Mouse (Mus musculus): ENCODE results near the gene Pou3f1. TPM values are rescaled to one million over a fixed set of nuclear protein-coding genes. Genes with fewer than 3 reads are reported as not detected.
A peak's percentile ranks its signal among the peaks of the same experiment; 100 is the strongest.

Pou3f1 gene
- polyA plus RNA-seq, 1 experiment: 0.52 TPM

GRCm38 (mm10) chr4:124667476-124668033 is 10.9 kb downstream of the Pou3f1 start:
- Histone ChIP-seq H3K4me3 (ENCODE audit: insufficient read depth, low read depth, low read length) (no peak overlapping the region), H3K4me1 (ENCODE audit: control insufficient read depth, insufficient read depth, insufficient read length, low read length) (no peaks in the 10 kb centered on the region), H3K27ac (replicated peaks; ENCODE audit: low read depth, low read length) (no peak overlapping the region)

DNA sequence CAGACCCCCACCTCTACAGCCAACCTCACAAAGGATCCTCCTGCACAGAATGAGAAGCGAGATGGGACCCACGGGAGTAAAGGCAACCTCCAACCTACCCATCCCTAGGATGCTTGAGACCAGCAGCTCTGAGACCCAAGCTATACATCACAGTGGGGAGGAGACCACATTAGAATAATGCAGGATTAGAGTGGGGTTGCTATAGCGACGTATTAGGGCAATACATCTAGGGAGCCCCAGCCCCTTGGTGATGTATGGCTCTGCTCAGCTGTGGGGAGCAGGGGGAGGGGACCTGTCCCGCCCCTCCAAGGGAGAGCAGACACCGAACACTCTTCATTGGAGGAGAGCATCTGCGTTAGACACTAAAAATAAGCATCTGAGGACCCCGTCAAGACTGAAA is 11.5 kb downstream of the Pou3f1 start:
- no peaks in the 10 kb centered on the region for H3K4me1 ChIP-seq (ENCODE audit: control insufficient read depth, insufficient read depth, insufficient read length, low read length)
- no peak overlapping the region for H3K27ac ChIP-seq (replicated peaks; ENCODE audit: low read depth, low read length)
- H3K4me3 ChIP-seq (ENCODE audit: insufficient read depth, low read depth, low read length): no peak overlapping the region

DNA sequence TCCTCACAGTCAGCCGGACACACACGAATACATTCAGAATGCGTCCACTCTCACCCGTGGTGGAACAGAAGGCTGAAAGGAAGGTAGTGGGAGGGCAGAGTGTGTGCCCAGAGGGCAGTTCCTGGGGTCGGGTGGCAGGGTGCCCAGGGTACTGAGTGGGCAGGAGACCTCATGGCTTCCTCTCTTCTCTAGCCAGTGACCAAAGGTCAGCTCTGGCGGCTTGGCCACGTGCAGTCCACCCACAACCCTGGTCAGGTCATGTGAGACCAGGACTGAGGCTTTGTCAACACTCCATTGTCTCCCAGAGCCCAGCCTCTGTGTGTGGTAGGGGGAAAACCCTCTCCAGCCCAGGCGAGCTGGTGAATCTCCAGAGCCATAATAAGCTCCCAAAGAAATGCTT is 13.6 kb downstream of the Pou3f1 start:
- Histone ChIP-seq H3K27ac (replicated peaks; ENCODE audit: low read depth, low read length) (no peak overlapping the region), H3K4me3 (ENCODE audit: insufficient read depth, low read depth, low read length) (no peak overlapping the region), H3K4me1 (ENCODE audit: control insufficient read depth, insufficient read depth, insufficient read length, low read length) (no peaks in the 10 kb centered on the region)

- Histone ChIP-seq H3K4me1 (ENCODE audit: control insufficient read depth, insufficient read depth, insufficient read length, low read length) (no peaks in the 10 kb centered on the region), H3K27ac (replicated peaks; ENCODE audit: low read depth, low read length) (no peak overlapping the region), H3K4me3 (ENCODE audit: insufficient read depth, low read depth, low read length) (no peak overlapping the region)
Measured at GRCm38 (mm10) chr4:124671583-124671982, 15.0 kb downstream of the Pou3f1 start.

GRCm38 (mm10) chr4:124672347-124673320 is 16.0 kb downstream of the Pou3f1 start:
- H3K4me1 ChIP-seq (ENCODE audit: control insufficient read depth, insufficient read depth, insufficient read length, low read length): no peaks in the 10 kb centered on the region
- no peak overlapping the region for H3K4me3 ChIP-seq (ENCODE audit: insufficient read depth, low read depth, low read length)
- H3K27ac ChIP-seq (replicated peaks; ENCODE audit: low read depth, low read length): no peak overlapping the region

- Histone ChIP-seq H3K4me3 (ENCODE audit: insufficient read depth, low read depth, low read length) (no peak overlapping the region), H3K27ac (replicated peaks; ENCODE audit: low read depth, low read length) (no peak overlapping the region), H3K4me1 (ENCODE audit: control insufficient read depth, insufficient read depth, insufficient read length, low read length) (no peaks in the 10 kb centered on the region)
Measured at GRCm38 (mm10) chr4:124674334-124675032, 17.9 kb downstream of the Pou3f1 start.

- H3K27ac ChIP-seq (replicated peaks; ENCODE audit: low read depth, low read length): no peak overlapping the region
- no peak overlapping the region for H3K4me3 ChIP-seq (ENCODE audit: insufficient read depth, low read depth, low read length)
- no peaks in the 10 kb centered on the region for H3K4me1 ChIP-seq (ENCODE audit: control insufficient read depth, insufficient read depth, insufficient read length, low read length)
Measured at GRCm38 (mm10) chr4:124675037-124675436, 18.4 kb downstream of the Pou3f1 start.

- no peak overlapping the region for H3K27ac ChIP-seq (replicated peaks; ENCODE audit: low read depth, low read length)
- no peaks in the 10 kb centered on the region for H3K4me1 ChIP-seq (ENCODE audit: control insufficient read depth, insufficient read depth, insufficient read length, low read length)
- no peak overlapping the region for H3K4me3 ChIP-seq (ENCODE audit: insufficient read depth, low read depth, low read length)
Measured at GRCm38 (mm10) chr4:124675958-124676357, 19.4 kb downstream of the Pou3f1 start.

DNA sequence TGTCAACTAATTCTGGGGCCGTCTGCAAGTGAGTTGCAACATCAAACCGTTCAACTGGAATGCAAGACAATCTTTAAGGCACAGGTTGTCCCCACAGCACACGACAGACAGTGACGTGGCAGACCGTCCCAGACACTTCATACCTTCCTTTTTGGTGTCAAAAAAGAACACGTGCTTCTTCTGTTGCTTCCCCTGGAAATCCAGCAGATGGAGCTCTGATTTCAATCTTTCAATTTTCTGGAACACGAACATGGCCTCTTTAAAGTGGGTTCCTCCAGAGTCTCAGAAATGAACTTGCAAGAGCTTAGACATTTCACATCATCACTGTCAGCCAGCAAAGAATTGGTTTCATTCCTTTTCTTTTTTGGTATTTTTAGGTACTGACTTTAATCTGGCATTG is 25.7 kb downstream of the Pou3f1 start:
- Histone ChIP-seq H3K4me1 (ENCODE audit: control insufficient read depth, insufficient read depth, insufficient read length, low read length) (no peaks in the 10 kb centered on the region), H3K27ac (replicated peaks; ENCODE audit: low read depth, low read length) (no peak overlapping the region)

DNA sequence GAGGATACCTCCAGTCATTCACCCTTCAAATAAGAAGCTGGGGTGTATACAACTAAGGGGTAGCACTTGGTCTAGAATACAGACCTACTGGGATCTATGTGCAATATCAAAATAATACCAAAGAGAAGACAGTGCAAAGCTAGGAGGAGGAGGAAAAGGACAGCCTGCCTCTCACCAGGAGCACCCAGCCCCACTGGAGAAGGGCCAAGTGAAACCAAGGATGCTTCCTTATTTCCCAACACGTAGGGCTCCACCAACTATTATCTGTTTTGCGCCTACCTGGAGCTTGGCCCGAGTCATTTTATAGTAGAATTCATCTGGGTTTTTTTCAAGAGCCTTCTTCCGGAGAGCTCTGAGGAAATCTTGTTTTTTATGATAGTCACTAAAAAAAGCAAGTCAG is 26.9 kb downstream of the Pou3f1 start:
- Histone ChIP-seq H3K4me3 (ENCODE audit: insufficient read depth, low read depth, low read length) (no peak overlapping the region), H3K4me1 (ENCODE audit: control insufficient read depth, insufficient read depth, insufficient read length, low read length) (no peaks in the 10 kb centered on the region), H3K27ac (replicated peaks; ENCODE audit: low read depth, low read length) (no peak overlapping the region)

More for the DNA sequence above, 25.7 kb downstream of the Pou3f1 start:
- no peak overlapping the region for H3K4me3 ChIP-seq (ENCODE audit: insufficient read depth, low read depth, low read length)

GRCm38 (mm10) chr4:124685004-124685403 is 28.4 kb downstream of the Pou3f1 start:
- no peak overlapping the region for H3K4me3 ChIP-seq (ENCODE audit: insufficient read depth, low read depth, low read length)
- no peak overlapping the region for H3K27ac ChIP-seq (replicated peaks; ENCODE audit: low read depth, low read length)
- H3K4me1 ChIP-seq (ENCODE audit: control insufficient read depth, insufficient read depth, insufficient read length, low read length): no peaks in the 10 kb centered on the region

DNA sequence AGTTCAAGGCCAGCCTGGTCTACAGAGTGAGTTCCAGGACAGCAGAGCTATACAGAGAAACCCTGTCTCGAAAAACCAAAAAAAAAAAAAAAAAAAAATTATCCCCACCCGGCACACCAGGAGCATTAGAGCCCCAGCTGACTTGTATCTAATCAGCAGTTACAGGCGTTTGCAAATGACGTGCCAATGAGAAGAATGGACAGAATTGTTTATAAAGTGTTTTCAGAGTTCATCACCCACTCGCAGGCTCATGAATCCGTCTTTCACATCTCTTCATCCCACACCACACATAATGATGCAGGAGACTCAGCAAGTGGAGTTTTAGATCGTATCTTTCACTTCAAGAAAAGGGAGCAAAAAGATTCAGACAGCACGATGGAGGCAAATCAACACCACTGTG is 28.8 kb downstream of the Pou3f1 start:
- Histone ChIP-seq H3K4me1 (ENCODE audit: control insufficient read depth, insufficient read depth, insufficient read length, low read length) (no peaks in the 10 kb centered on the region), H3K4me3 (ENCODE audit: insufficient read depth, low read depth, low read length) (no peak overlapping the region), H3K27ac (replicated peaks; ENCODE audit: low read depth, low read length) (no peak overlapping the region)

DNA sequence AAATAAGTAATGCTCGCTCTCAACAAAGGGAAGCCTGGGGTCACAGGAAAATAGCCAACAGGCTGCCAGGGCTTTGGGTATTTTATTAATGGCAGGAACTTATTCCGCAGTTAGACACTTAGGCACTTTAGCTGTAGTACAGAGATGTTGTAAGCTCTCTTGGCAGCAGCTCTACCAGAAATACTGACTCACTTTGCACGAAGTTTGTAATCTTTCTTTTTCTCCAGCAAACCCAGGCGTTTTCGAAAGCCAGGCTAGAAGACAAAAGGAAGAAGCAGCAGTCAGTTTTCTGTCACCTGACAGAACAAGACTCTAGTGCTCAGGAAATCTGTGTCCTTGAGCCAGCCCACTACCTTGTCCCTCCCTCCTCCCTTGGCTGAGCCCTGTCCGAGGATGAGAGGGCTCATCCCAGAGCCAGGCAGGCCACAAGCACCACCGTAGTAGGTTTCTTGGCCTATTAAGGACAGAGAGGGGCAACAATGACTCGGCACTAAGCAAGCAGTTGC is 29.3 kb downstream of the Pou3f1 start:
- Histone ChIP-seq H3K27ac (replicated peaks; ENCODE audit: low read depth, low read length) (0 out of 2 replicates have a peak overlapping the region, but pooled peaks have one; percentile 7), H3K4me1 (ENCODE audit: control insufficient read depth, insufficient read depth, insufficient read length, low read length) (no peaks in the 10 kb centered on the region), H3K4me3 (ENCODE audit: insufficient read depth, low read depth, low read length) (no peak overlapping the region)

- Histone ChIP-seq H3K4me3 (ENCODE audit: insufficient read depth, low read depth, low read length) (no peak overlapping the region), H3K27ac (replicated peaks; ENCODE audit: low read depth, low read length) (no peak overlapping the region), H3K4me1 (ENCODE audit: control insufficient read depth, insufficient read depth, insufficient read length, low read length) (no peaks in the 10 kb centered on the region)
Measured at GRCm38 (mm10) chr4:124691455-124691854, 34.8 kb downstream of the Pou3f1 start.

DNA sequence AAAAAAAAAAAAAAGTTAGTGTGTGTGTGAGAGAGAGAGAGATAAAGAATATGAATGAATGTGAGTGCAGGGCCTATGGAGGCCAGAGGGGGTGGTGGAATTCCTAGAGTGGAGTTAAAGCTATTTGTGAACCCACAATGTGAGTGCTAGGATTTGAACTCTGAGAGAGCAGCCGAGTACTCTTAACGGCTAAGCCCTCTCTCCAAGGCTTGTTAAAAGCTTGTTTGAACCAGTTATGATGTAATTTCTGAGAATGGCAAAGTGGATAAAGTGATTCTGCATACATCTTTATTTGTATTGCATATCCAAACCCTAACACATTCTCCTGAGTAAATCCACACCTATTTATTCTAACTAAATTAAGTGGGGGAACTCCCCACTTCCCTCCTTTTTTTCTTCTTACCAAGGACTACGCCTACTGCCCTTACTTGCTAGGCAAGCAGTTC is 35.8 kb downstream of the Pou3f1 start:
- H3K4me1 ChIP-seq (ENCODE audit: control insufficient read depth, insufficient read depth, insufficient read length, low read length): no peaks in the 10 kb centered on the region
- 0 out of 2 replicates have a peak overlapping the region, but pooled peaks have one; percentile 80 for H3K27ac ChIP-seq (replicated peaks; ENCODE audit: low read depth, low read length)
- H3K4me3 ChIP-seq (ENCODE audit: insufficient read depth, low read depth, low read length): peak overlapping the region; percentile 92

All from brown adipose tissue, adult 24 weeks (tissue).